Mouse (Mus musculus) thymus, adult 18-20 months (tissue): ENCODE results near the gene Cwc22.

Experiments used
- DNase-seq, 2 experiments: peaks; one replicate each; pipeline ENCODE4 v3.0.0; 2022; ENCODE audit warnings: mixed read lengths in 2 of 2

Cwc22 gene

GRCm38 (mm10) chr2:77945596-77946485 lies at the start of gene Cwc22:
Gene Cwc22 (minus strand): TSS chr2:77946375.
- peak; percentile 63 to 81 for DNase-seq

GRCm38 (mm10) chr2:77993727-77994401 lies 47.7 kb upstream of the Cwc22 start:
- DNase-seq = no peak

GRCm38 (mm10) chr2:77992951-77993604 lies 46.9 kb upstream of the Cwc22 start:
- no peak for DNase-seq

- DNase-seq = no peak
Measured at GRCm38 (mm10) chr2:77990820-77991219, 44.6 kb upstream of the Cwc22 start.

- no peak for DNase-seq
Measured at GRCm38 (mm10) chr2:77990121-77990520, 43.9 kb upstream of the Cwc22 start.

- no peak for DNase-seq
Measured at GRCm38 (mm10) chr2:77989390-77989789, 43.2 kb upstream of the Cwc22 start.

GRCm38 (mm10) chr2:77985991-77986730 lies 40.0 kb upstream of the Cwc22 start:
- DNase-seq = no peak

GRCm38 (mm10) chr2:77984209-77984608 lies 38.0 kb upstream of the Cwc22 start:
- DNase-seq = no peak

- DNase-seq = no peak
Measured at GRCm38 (mm10) chr2:77981826-77982225, 35.7 kb upstream of the Cwc22 start.

- no peak for DNase-seq
Measured at GRCm38 (mm10) chr2:77980696-77981095, 34.5 kb upstream of the Cwc22 start.

GRCm38 (mm10) chr2:77979519-77979918 lies 33.3 kb upstream of the Cwc22 start:
- no peak for DNase-seq

GRCm38 (mm10) chr2:77979081-77979480 lies 32.9 kb upstream of the Cwc22 start:
- no peak for DNase-seq

GRCm38 (mm10) chr2:77978256-77978655 lies 32.1 kb upstream of the Cwc22 start:
- DNase-seq = no peak

GRCm38 (mm10) chr2:77976321-77976920 lies 30.2 kb upstream of the Cwc22 start:
- DNase-seq = no peak

- DNase-seq = no peak
Measured at GRCm38 (mm10) chr2:77975606-77976005, 29.4 kb upstream of the Cwc22 start.

- no peak for DNase-seq
Measured at GRCm38 (mm10) chr2:77974986-77975385, 28.8 kb upstream of the Cwc22 start.

GRCm38 (mm10) chr2:77974366-77974765 lies 28.2 kb upstream of the Cwc22 start:
- DNase-seq = no peak

GRCm38 (mm10) chr2:77973296-77973695 lies 27.1 kb upstream of the Cwc22 start:
- no peak for DNase-seq

- DNase-seq = no peak
Measured at GRCm38 (mm10) chr2:77972541-77972940, 26.4 kb upstream of the Cwc22 start.

GRCm38 (mm10) chr2:77971871-77972270 lies 25.7 kb upstream of the Cwc22 start:
- no peak for DNase-seq

GRCm38 (mm10) chr2:77971361-77971760 lies 25.2 kb upstream of the Cwc22 start:
- no peak for DNase-seq

- no peak for DNase-seq
Measured at GRCm38 (mm10) chr2:77970556-77970955, 24.4 kb upstream of the Cwc22 start.
